Mouse (Mus musculus) CD8-positive naive resting alpha-beta T cell, adult 2 months (primary cell): ENCODE measurements around the gene Kif5a.
A peak's percentile ranks its signal among the peaks of the same experiment; 100 is the strongest.

Experiments used
- DNase-seq, 2 experiments: peaks; one replicate each; pipeline ENCODE4 v3.0.0; 2022; ENCODE audit warnings: low read depth in 2 of 2, low spot score in 2 of 2

Kif5a gene

DNA sequence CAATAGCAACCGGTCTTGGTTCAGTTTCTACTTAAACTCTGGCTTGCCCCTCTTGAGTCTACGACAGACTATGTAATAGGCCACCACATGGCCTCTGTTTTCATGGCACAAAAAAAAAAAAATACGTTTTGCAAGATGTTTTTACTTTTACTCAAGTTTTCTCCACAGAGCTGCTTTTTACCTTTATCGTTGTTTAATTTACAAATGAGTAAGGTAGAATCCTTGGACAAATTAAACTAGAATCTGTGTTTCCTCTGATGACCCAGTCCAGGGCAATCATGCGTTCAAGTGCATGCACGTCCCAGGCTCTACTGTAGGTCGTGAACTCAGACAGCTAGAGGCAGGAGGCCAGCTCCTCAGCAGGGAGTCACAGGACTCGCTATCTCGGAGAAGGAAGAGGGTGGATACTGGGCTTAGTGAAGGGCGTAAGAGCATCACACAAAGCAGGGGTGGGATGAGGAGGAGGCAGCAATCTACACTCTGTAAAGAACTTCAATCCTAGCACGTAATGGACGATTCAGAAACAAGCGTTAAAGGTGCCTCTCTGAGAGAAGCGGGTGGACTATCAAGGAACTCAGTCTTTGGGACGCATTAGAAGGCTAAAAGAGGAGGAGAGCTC, 26.5 kb upstream of the Kif5a start:
- peak in 1 of 2 experiments; percentile 55 for DNase-seq

- DNase-seq, result peak; percentile 80 to 88
Observed at GRCm38 (mm10) chr10:127288800-127289572, 25.8 kb upstream of the Kif5a start, which contains the start of gene Mbd6. TSS of gene Mbd6 (minus strand) at chr10:127289018.

DNA sequence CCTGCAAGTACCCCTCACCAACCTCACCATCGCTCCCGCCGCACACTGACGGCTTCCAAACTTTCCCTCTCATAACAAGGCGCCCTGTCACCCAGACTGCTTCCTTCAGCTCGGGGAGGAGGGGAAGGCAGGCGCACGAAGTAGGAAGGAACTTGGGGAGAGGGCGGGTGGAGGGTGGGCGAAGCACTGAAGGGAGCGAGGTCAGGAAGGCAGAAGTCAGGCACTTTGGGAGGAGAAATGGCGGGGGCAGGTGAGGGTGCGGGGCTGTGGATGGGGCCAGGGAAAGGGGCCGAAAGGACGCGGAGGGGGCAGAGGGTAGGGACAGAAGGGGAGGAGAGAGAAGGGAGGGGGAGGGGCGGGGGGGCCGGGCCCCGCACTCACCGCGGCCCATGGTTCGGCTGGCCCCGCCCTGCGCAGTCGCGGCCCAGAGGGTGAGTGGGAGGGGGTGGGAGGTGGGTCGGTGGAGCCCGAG, 25.2 kb upstream of the Kif5a start:
- peak; percentile 21 to 33 for DNase-seq

DNA sequence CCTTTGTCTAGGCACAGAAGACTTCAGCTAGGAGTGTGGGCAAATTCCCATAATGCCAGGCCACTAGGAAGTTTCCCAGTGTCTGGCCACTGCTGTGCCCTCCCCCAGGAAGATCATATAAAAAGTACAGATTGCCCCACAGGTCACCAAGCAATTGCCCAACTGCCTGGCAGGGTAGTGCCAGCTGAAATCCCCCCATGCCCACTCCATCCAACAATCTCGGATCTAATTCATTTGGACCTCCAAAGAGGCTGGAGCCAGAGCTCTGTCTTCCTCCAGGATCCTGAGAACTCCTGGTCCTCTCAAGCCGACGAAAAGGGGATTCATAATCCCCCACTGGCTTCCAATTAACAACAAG, 24.8 kb upstream of the Kif5a start:
- DNase-seq, result no peak

- no peak for DNase-seq
Observed at GRCm38 (mm10) chr10:127287271-127287935, 24.3 kb upstream of the Kif5a start.

DNA sequence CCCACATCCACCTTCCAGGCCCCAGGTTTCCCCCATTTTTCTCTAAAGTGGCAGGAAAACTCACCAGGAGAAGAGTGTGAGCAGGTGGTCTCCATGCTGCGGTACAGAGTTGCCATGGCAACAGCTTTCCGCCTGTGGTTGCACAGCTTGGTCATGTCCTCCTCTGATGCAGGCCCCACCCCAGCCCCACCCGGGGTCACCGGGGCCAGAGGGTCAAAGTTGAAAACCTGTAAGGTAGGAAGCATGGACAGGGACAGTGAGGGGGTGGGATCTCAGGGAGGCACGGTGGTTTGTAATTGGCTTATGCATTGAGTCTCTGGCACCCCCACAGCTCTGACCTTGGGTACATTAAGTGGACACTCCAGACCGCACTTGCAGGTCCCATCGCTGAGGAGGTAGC, 23.6 kb upstream of the Kif5a start:
- DNase-seq, result no peak

DNA sequence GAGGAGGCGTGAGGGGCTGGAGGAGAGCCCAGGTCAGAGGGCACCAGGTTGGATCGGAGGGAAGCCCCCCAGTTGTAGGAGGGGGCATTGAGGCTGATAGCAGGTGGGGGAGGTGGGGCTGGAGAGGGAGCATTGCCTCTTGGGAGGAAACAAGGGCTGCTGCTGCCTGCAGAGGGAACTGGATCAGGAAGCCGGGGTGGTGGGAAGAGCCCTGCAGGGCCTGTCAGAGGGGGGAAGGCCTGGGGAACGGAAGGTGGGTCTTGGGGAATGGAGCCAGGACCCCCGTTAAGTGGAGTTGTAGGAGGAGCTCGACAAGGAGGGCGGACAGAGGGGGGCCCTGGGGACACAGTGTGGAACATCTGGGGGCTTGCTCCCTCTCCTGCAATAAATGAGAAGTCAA, 23.0 kb upstream of the Kif5a start:
- DNase-seq, result no peak

DNA sequence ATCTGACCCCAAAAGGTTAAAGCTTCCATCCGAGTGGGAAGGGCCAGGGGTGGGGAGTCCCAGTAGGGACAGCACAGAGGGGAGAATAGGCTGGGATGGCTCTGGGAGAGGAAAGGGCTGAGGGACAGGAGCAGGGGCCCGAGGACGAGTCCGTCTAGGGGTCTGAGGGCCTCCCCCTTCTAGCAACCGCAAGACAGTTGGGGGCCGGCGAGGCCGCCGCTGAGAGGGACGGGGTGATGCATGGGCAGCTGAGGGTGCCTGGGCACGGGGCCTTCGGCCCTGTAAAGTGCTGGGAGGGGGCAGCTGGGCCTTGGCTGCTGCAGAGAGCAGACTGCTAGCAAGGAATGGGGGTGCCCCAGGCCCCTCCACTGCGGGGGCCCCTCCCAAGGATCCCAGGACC, 22.5 kb upstream of the Kif5a start:
- no peak for DNase-seq

DNA sequence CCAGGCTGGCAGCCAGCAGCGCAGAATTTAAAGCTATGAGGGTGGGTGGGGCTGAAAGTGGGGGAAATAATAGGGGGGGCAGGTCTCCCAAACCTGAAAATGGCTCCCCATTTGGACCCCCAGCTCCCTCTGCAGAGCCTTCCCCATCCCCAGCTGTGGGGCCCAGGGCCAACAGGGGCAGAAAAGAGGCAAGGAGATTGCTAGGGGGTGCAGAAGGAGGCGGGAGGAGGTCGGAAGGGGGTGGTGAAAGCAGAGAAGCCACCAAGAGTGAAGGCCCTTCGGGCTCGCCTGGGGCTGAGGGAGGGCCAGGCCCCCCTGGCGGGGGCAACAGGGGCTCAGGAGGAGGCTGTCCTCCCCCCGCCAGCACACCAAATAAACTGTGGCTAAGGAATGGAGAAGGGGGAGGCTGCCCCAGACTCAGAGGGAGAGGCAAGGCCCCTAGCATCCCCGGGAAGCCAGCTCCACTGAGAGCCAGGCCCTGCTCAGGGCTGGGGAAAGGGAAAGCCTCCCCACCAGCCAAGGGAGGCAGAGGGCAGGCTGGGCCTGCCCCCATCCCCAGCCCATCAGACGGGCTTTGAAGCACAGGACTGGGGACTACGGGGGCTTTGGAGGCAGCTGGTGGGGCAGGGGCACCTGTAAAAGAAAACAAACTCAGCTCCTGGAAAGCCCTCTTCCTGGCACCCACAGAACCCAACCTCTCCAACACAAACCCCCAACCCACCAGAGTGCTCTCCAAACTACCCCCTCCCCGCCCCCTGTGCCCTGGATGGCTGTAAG, 21.8 kb upstream of the Kif5a start:
- no peak for DNase-seq

DNA sequence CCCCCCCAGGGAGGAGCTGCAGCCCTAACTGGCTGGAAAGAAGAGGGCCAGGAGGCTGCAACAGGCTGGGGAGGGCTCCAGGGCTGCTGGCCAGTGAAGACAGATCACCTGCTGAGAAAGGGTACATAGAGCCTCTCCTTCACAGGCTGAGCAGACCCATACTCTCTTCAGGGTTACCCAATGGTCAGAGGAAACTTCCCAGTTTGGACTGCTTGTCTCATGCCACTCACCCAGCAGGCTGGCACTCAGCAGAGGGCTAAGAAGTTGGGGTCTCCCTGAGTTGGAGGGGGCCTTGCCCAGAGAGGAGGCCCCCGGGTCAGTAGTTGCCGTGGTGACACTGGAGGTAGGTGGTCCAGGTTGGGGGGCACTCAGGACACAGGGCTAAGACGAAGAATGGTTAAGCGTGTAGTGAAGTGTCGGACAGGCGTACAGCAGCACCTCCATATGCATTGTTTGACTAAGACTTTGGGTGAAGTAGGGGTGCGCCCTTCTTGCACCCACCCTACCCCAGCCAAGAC, 21.0 kb upstream of the Kif5a start:
- DNase-seq, result no peak

DNA sequence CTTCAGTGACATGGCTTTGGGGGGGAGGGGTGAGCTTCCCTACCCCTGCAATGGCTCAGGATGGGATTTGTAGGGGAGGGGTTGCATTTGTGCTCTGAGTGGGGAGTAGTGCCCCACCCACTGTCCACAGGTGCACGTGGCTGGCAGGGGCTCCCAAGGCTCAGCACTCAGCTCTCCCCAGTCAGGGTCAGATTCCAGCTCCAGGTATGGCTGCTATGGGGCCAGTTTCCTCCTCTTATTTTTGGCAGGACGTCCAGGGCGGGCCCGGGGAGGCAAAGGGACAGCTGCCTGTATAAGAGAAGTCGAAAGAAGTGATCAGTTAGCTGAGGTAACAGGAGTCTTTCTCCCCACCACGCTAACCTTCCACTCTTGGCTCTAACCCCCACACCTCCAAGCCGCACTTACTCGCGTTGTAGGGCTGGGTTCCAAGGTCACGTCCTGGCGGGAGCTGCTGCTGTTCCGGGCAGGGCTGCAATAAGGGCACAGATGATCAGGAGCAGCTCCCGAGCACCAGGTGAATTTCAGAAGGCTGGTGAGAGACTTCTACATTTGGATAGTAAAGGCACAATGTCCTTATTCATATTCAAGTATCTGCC, 19.6 kb upstream of the Kif5a start:
- no peak for DNase-seq

- no peak for DNase-seq
Observed at GRCm38 (mm10) chr10:127281316-127281715, 18.2 kb upstream of the Kif5a start.

- no peak for DNase-seq
Observed at GRCm38 (mm10) chr10:127279730-127280129, 16.6 kb upstream of the Kif5a start.

GRCm38 (mm10) chr10:127274261-127275022, 11.3 kb upstream of the Kif5a start:
- no peak for DNase-seq

- DNase-seq, result no peak
Observed at GRCm38 (mm10) chr10:127272371-127272770, 9.2 kb upstream of the Kif5a start.

GRCm38 (mm10) chr10:127269884-127270283, 6.7 kb upstream of the Kif5a start:
- no peak for DNase-seq

DNA sequence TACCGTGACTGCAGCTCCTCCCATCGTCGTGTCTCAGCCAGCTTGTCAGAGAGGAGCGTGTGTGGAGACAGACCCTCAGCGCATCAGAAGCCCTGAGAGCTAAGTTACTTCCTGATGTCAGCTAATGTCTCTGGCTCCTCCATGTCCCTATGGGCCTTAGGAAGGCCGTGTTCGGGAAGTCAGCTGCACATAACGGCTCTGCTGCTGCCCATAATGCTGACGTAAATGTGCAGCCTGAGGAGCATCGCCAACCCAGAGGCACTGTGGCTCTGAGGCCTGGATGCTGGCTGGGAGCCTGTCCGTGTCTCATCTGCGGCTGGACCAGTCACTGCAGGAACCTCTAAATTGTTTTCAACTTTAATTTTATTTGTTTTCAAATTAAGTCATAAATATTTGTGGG, 5.9 kb upstream of the Kif5a start:
- no peak for DNase-seq

DNA sequence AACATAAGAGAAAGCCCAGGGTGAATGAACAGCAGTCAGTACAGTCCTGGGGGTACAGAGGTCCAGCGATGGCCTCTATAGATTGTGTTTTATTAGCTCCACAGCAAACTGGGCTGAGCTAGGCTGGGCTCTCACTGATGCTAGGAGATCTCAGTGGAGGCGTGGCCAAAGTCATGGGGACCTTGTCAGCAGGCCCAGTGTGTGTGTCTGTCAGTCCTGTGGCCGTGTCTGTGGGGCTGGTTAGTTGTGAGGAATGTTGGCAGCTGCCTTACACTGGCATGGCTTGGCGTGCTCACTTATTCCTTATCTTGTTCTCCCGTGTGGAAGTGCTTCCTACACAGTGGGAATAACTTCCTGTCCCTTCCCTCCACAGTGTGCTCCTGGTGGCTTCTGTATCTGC, 5.3 kb upstream of the Kif5a start:
- DNase-seq, result no peak

GRCm38 (mm10) chr10:127267318-127267717, 4.2 kb upstream of the Kif5a start:
- DNase-seq, result no peak
